Mouse (Mus musculus) heart, postnatal 4 days (tissue): ENCODE data around the gene Morc3. TPM values are rescaled to one million over a fixed set of nuclear protein-coding genes. Genes with fewer than 3 reads are reported as not detected.

Experiments
- DNase-seq: peaks from one replicate; pipeline ENCODE4 v3.0.0; 2021
- total RNA-seq, 2 experiments: library from RNA; stranded (reverse); gene quantifications; 2 replicates each; pipeline ENCODE4 v1.2.3; 2021

Morc3 gene
- total RNA-seq, 2 experiments from 2014 or later: 23.7 to 26.5 TPM

- no peak for DNase-seq
These were observed 91.9 kb downstream of the Morc3 start for GRCm38 (mm10) chr16:93923788-93924187.

Other genes with a start within 250 kb of the Morc3 start
- 1 to 10 TPM; 2.0 to 2.3 TPM for gene Setd4, start 228.1 kb upstream of the Morc3 start, total RNA-seq
- gene Cbr1, start 226.3 kb upstream of the Morc3 start, total RNA-seq: 10 to 100 TPM; 25.9 to 26.2 TPM
- 1 to 10 TPM in 1 of 2 experiments, under 1 TPM in 1; 0.62 to 1.5 TPM for gene Gm5678, start 204.0 kb upstream of the Morc3 start, total RNA-seq
- 1 to 10 TPM; 2.2 to 2.5 TPM for gene Cbr3, start 148.9 kb upstream of the Morc3 start, total RNA-seq
- gene Dop1b, start 120.2 kb upstream of the Morc3 start, total RNA-seq: 10 to 100 TPM; 15.0 to 18.3 TPM
- gene Chaf1b, start 51.8 kb downstream of the Morc3 start, total RNA-seq: 10 to 100 TPM; 22.8 to 25.2 TPM
- gene Cldn14, start 176.7 kb downstream of the Morc3 start, total RNA-seq: not detected